ENCODE assay signal across 33 mouse cellular contexts in the genomic region with DNA sequence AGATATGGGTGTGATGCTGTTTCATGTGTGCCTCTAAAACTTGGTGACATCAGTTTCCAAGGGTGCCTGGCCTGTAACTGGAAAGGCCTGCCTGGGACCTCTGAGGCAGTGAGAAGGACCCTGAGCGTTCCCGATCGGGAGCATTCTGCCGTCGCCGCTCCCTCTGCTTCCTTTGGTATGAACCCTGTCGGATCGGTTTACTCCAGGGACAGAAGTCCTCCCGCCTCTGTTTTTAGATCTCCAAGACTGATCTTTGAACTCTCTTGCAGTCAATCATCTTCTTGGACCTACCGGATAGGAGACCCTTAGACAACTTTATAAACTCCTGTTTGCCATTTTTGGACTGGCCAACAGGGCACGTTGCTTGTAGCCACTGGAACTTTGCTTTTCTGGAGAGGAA. TPM values are rescaled to one million over a fixed set of nuclear protein-coding genes. Genes with fewer than 3 reads are reported as not detected.
DNase-seq lines count a peak whose midpoint lies in the region; ATAC-seq lines count a peak whose summit lies in the region.
"Had no signal": no experiment of that assay in that cellular context is flagged by ENCODE, and none has a peak within 500 bp of the region (broad histone marks: within the 10 kb centered on the region; RNA-seq: fewer than 3 reads in every experiment).

No protein-coding gene starts in this region.

- peaks cover 75% of the 10 kb centered on the region for H3K27me3 ChIP-seq in intestine, embryonic 14.5 days (replicated peaks; ENCODE audit: control insufficient read depth, insufficient read depth, low read length)
- H3K27me3 ChIP-seq in intestine, embryonic 15.5 days (replicated peaks): peaks cover 84% of the 10 kb centered on the region
- peaks cover 89% of the 10 kb centered on the region for H3K27me3 ChIP-seq in neural tube, embryonic 15.5 days (replicated peaks)
- peaks cover 66% of the 10 kb centered on the region for H3K27me3 ChIP-seq in embryonic facial prominence, embryonic 11.5 days (ENCODE audit: control insufficient read depth, insufficient read depth, low read length)

- no peak overlapping the region for H3K27ac ChIP-seq in intestine, embryonic 14.5 days (ENCODE audit: low read depth)
- no peak overlapping the region for H3K27ac ChIP-seq in intestine, embryonic 15.5 days
- H3K27ac ChIP-seq in neural tube, embryonic 15.5 days (replicated peaks): no peak overlapping the region
- no peak overlapping the region for H3K27ac ChIP-seq in embryonic facial prominence, embryonic 11.5 days (replicated peaks; ENCODE audit: low read depth, low read length)
- H3K27ac ChIP-seq: heart, embryonic 10.5 days; hindbrain, postnatal 0 days; limb, embryonic 12.5 days; midbrain, embryonic 13.5 days had no signal

- H3K9me3 ChIP-seq in intestine, embryonic 14.5 days (ENCODE audit: control insufficient read depth, low read length): no peaks in the 10 kb centered on the region
- H3K9me3 ChIP-seq in intestine, embryonic 15.5 days: no peaks in the 10 kb centered on the region
- H3K9me3 ChIP-seq in neural tube, embryonic 15.5 days (replicated peaks): no peaks in the 10 kb centered on the region
- H3K9me3 ChIP-seq in embryonic facial prominence, embryonic 11.5 days (replicated peaks; ENCODE audit: control insufficient read depth, low read length): no peaks in the 10 kb centered on the region
- H3K9me3 ChIP-seq: heart, embryonic 10.5 days; limb, embryonic 12.5 days; midbrain, embryonic 13.5 days had no signal

- DNase-seq in intestine, embryonic 14.5 days (ENCODE audit: low spot score): peak; percentile 60
- peak; percentile 39 for DNase-seq in neural tube, embryonic 10.5 days (ENCODE audit: extremely low spot score, low spot score)
- peak; percentile 14 for DNase-seq in embryonic facial prominence, embryonic 11.5 days (ENCODE audit: low spot score)
- DNase-seq in layer of hippocampus, adult 8-10 months (ENCODE audit: low spot score in 2 of 2): no peak
- DNase-seq in urinary bladder, postnatal 36 days (ENCODE audit: low spot score in 2 of 2): no peak
- DNase-seq: adrenal gland, adult 2 months; cerebellum, adult 18-20 months; cerebellum, postnatal 14 days; kidney, adult 11 months; liver, postnatal 0 days; lung, postnatal 14 days; thymus, adult 18-20 months; thymus, postnatal 36 days had no signal

- no peaks in the 10 kb centered on the region for H3K4me1 ChIP-seq in intestine, embryonic 14.5 days (replicated peaks; ENCODE audit: control insufficient read depth, insufficient read depth, low read length)
- H3K4me1 ChIP-seq in intestine, embryonic 15.5 days (replicated peaks): peaks cover 14% of the 10 kb centered on the region
- peaks cover 15% of the 10 kb centered on the region for H3K4me1 ChIP-seq in neural tube, embryonic 15.5 days
- H3K4me1 ChIP-seq in embryonic facial prominence, embryonic 11.5 days (ENCODE audit: control insufficient read depth, insufficient read depth, low read length): peaks cover 7% of the 10 kb centered on the region

- no peaks in the 10 kb centered on the region for H3K36me3 ChIP-seq in intestine, embryonic 14.5 days (ENCODE audit: control insufficient read depth, insufficient read depth, low read length)
- no peaks in the 10 kb centered on the region for H3K36me3 ChIP-seq in intestine, embryonic 15.5 days
- no peaks in the 10 kb centered on the region for H3K36me3 ChIP-seq in neural tube, embryonic 15.5 days
- no peaks in the 10 kb centered on the region for H3K36me3 ChIP-seq in embryonic facial prominence, embryonic 11.5 days (replicated peaks; ENCODE audit: control insufficient read depth, insufficient read depth, low read depth, low read length)
- H3K36me3 ChIP-seq: heart, embryonic 10.5 days; limb, embryonic 12.5 days; midbrain, embryonic 13.5 days had no signal

- H3K9ac ChIP-seq in intestine, embryonic 14.5 days (ENCODE audit: low read length): no peak overlapping the region
- no peak overlapping the region for H3K9ac ChIP-seq in intestine, embryonic 15.5 days
- no peak overlapping the region for H3K9ac ChIP-seq in neural tube, embryonic 15.5 days (replicated peaks)
- no peak overlapping the region for H3K9ac ChIP-seq in embryonic facial prominence, embryonic 11.5 days (replicated peaks; ENCODE audit: low read length)
- H3K9ac ChIP-seq: limb, embryonic 12.5 days; liver, postnatal 0 days; midbrain, embryonic 13.5 days had no signal

- H3K4me2 ChIP-seq in intestine, embryonic 14.5 days (ENCODE audit: low read length): no peak overlapping the region
- no peak overlapping the region for H3K4me2 ChIP-seq in intestine, embryonic 15.5 days (replicated peaks)
- no peak overlapping the region for H3K4me2 ChIP-seq in neural tube, embryonic 15.5 days
- H3K4me2 ChIP-seq in embryonic facial prominence, embryonic 11.5 days (ENCODE audit: low read depth, low read length): no peak overlapping the region
- H3K4me2 ChIP-seq: limb, embryonic 12.5 days; liver, embryonic 11.5 days; midbrain, embryonic 13.5 days had no signal

- H3K4me3 ChIP-seq in intestine, embryonic 14.5 days (ENCODE audit: low read depth, low read length): no peak overlapping the region
- no peak overlapping the region for H3K4me3 ChIP-seq in intestine, embryonic 15.5 days (replicated peaks)
- no peak overlapping the region for H3K4me3 ChIP-seq in neural tube, embryonic 15.5 days (replicated peaks)
- H3K4me3 ChIP-seq in embryonic facial prominence, embryonic 11.5 days (ENCODE audit: low read depth, low read length): no peak overlapping the region
- H3K4me3 ChIP-seq: heart, embryonic 10.5 days; limb, embryonic 12.5 days; midbrain, embryonic 13.5 days had no signal

- ATAC-seq in intestine, embryonic 14.5 days (replicated peaks; ENCODE audit: low FRiP score, low TSS enrichment, low read depth): no peak
- no peak for ATAC-seq in intestine, embryonic 15.5 days
- no peak for ATAC-seq in neural tube, embryonic 15.5 days (ENCODE audit: low FRiP score)
- no peak for ATAC-seq in embryonic facial prominence, embryonic 11.5 days (replicated peaks; ENCODE audit: insufficient number of reproducible peaks, low FRiP score, low TSS enrichment, low read depth)
- ATAC-seq: CD4-positive, CD25-positive, alpha-beta regulatory T cell, adult 4 months; hindbrain, postnatal 0 days; liver, postnatal 0 days; midbrain, embryonic 13.5 days had no signal

- 3% methylated on average over 11 of the region's 11 CpGs for WGBS in intestine, embryonic 14.5 days
- WGBS in intestine, embryonic 15.5 days: 2% methylated on average over 11 of the region's 11 CpGs
- WGBS in neural tube, embryonic 15.5 days: 2% methylated on average over 11 of the region's 11 CpGs
- WGBS in embryonic facial prominence, embryonic 11.5 days: under 1% methylated on average over 11 of the region's 11 CpGs

RNA-seq across cellular contexts. Expression of gene Fgf4, which starts 16.0 kb away (rescaled TPM):
- polyA plus RNA-seq in intestine, embryonic 14.5 days (2014; fragmentation: Nextera tagmentation; extraction: Ambion mirVana): not detected in 2 replicates
- polyA plus RNA-seq in intestine, embryonic 15.5 days (2015; fragmentation: Nextera tagmentation; extraction: Ambion mirVana): not detected in 2 replicates
- not detected in 2 replicates for polyA plus RNA-seq in neural tube, embryonic 15.5 days (2015; fragmentation: Nextera tagmentation; extraction: Ambion mirVana)
- polyA plus RNA-seq in embryonic facial prominence, embryonic 11.5 days (2014; fragmentation: Nextera tagmentation; extraction: Ambion mirVana): 0.07 TPM in 1 of 2 replicates, not detected in the other
- not detected for total RNA-seq in layer of hippocampus, adult 8-10 months (2022)
- total RNA-seq: adrenal gland, adult 2 months; gastrocnemius, adult 18-20 months; hematopoietic stem cell, adult 5-6 weeks; hindbrain, postnatal 0 days; layer of hippocampus, adult 18-20 months; layer of hippocampus, postnatal 25 days; megakaryocyte progenitor cell, adult 5-6 weeks; MEL had no signal
- polyA plus RNA-seq: adrenal gland, adult 2 months; forebrain, embryonic 11.5 days; gonadal fat pad, adult 2 months; hindbrain, postnatal 0 days; kidney, embryonic 16.5 days; liver, embryonic 11.5 days; liver, postnatal 0 days; midbrain, embryonic 13.5 days; neural tube, embryonic 14.5 days; small intestine, adult 2 months had no signal

RNA-seq across cellular contexts. Expression of gene Fgf3, which starts 25.3 kb away (rescaled TPM):
- polyA plus RNA-seq in intestine, embryonic 14.5 days (2014; fragmentation: Nextera tagmentation; extraction: Ambion mirVana): not detected in 2 replicates
- not detected in 2 replicates for polyA plus RNA-seq in intestine, embryonic 15.5 days (2015; fragmentation: Nextera tagmentation; extraction: Ambion mirVana)
- 0.28 and 1.2 TPM in 2 replicates for polyA plus RNA-seq in neural tube, embryonic 15.5 days (2015; fragmentation: Nextera tagmentation; extraction: Ambion mirVana)
- polyA plus RNA-seq in embryonic facial prominence, embryonic 11.5 days (2014; fragmentation: Nextera tagmentation; extraction: Ambion mirVana): 0.61 and 1.0 TPM in 2 replicates
- under 1 TPM in 1 of 4 experiments, not detected in 3; 0.43 TPM for total RNA-seq in layer of hippocampus, adult 8-10 months (2022)
- total RNA-seq: gastrocnemius, adult 18-20 months; layer of hippocampus, adult 18-20 months; layer of hippocampus, postnatal 25 days; MEL had no signal
- polyA plus RNA-seq: CD4-positive, CD25-positive, alpha-beta regulatory T cell, adult 4 months; gonadal fat pad, adult 2 months; limb, embryonic 12.5 days; liver, postnatal 0 days; stomach, embryonic 16.5 days had no signal

RNA-seq across cellular contexts. Expression of gene Fgf15, which starts 33.1 kb away (rescaled TPM):
- not detected in 2 replicates for polyA plus RNA-seq in intestine, embryonic 14.5 days (2014; fragmentation: Nextera tagmentation; extraction: Ambion mirVana)
- 0.23 TPM in 1 of 2 replicates, not detected in the other for polyA plus RNA-seq in intestine, embryonic 15.5 days (2015; fragmentation: Nextera tagmentation; extraction: Ambion mirVana)
- polyA plus RNA-seq in neural tube, embryonic 15.5 days (2015; fragmentation: Nextera tagmentation; extraction: Ambion mirVana): 5.4 and 7.8 TPM in 2 replicates
- polyA plus RNA-seq in embryonic facial prominence, embryonic 11.5 days (2014; fragmentation: Nextera tagmentation; extraction: Ambion mirVana): 25.4 and 29.1 TPM in 2 replicates
- not detected for total RNA-seq in layer of hippocampus, adult 8-10 months (2022)
- total RNA-seq: gastrocnemius, adult 18-20 months; hematopoietic stem cell, adult 5-6 weeks; layer of hippocampus, adult 18-20 months; layer of hippocampus, postnatal 25 days; megakaryocyte progenitor cell, adult 5-6 weeks had no signal
- polyA plus RNA-seq: CD4-positive, CD25-positive, alpha-beta regulatory T cell, adult 4 months; liver, postnatal 0 days; stomach, embryonic 16.5 days had no signal

RNA-seq across cellular contexts. Expression of gene LTO1, which starts 51.7 kb away (rescaled TPM):
- polyA plus RNA-seq in intestine, embryonic 14.5 days (2014; fragmentation: Nextera tagmentation; extraction: Ambion mirVana): 19.0 and 19.1 TPM in 2 replicates
- polyA plus RNA-seq in intestine, embryonic 15.5 days (2015; fragmentation: Nextera tagmentation; extraction: Ambion mirVana): 24.1 and 25.2 TPM in 2 replicates
- 32.6 and 32.8 TPM in 2 replicates for polyA plus RNA-seq in neural tube, embryonic 15.5 days (2015; fragmentation: Nextera tagmentation; extraction: Ambion mirVana)
- polyA plus RNA-seq in embryonic facial prominence, embryonic 11.5 days (2014; fragmentation: Nextera tagmentation; extraction: Ambion mirVana): 21.0 and 24.5 TPM in 2 replicates
- total RNA-seq in layer of hippocampus, adult 8-10 months (2022): 10 to 100 TPM; 25.4 to 28.8 (median 26.5) TPM

Comparison
In these comparisons a context has a peak if more than half of its experiments do, and no peak if none do; other contexts are left out.
1. DNase-seq: peak in intestine, embryonic 14.5 days (single experiment), neural tube, embryonic 10.5 days (single experiment) and embryonic facial prominence, embryonic 11.5 days (single experiment); none in layer of hippocampus, adult 8-10 months (0 of 2) and urinary bladder, postnatal 36 days (0 of 2).